In genomic region chr13:76017974-76018843, GRCm38 (mm10) we compare ENCODE assay signal across 8 mouse cellular contexts. TPM values are rescaled to one million over a fixed set of nuclear protein-coding genes. Genes with fewer than 3 reads are reported as not detected.
A peak's percentile ranks its signal among the peaks of the same experiment; 100 is the strongest.
DNase-seq lines count a peak whose midpoint lies in the region; ATAC-seq lines count a peak whose summit lies in the region.

Gene Rfesd, minus strand, starts transcription at chr13:76018719.

- peaks cover 7% of the 10 kb centered on the region; the same call in 1 of the 2 replicates for H3K4me1 ChIP-seq in intestine, embryonic 14.5 days (replicated peaks; ENCODE audit: control insufficient read depth, insufficient read depth, low read length)

- H3K27me3 ChIP-seq in intestine, embryonic 14.5 days (replicated peaks; ENCODE audit: control insufficient read depth, insufficient read depth, low read length): no peaks in the 10 kb centered on the region

- intact Hi-C loops in left cerebral cortex, postnatal 14 days (cut with DNase I): loop anchor here (1.0 kb wide), 1 partner anchor 75 kb away; the partner anchor contains the start of gene Rhobtb3

- peak within 1 kb of the TSS; percentile 76 for H3K4me2 ChIP-seq in intestine, embryonic 14.5 days (ENCODE audit: low read length)

- H3K9ac ChIP-seq in intestine, embryonic 14.5 days (ENCODE audit: low read length): peak within 1 kb of the TSS; percentile 96

- H3K36me3 ChIP-seq in intestine, embryonic 14.5 days (ENCODE audit: control insufficient read depth, insufficient read depth, low read length): no peaks in the 10 kb centered on the region

- H3K4me3 ChIP-seq in intestine, embryonic 14.5 days (ENCODE audit: low read depth, low read length): peak within 1 kb of the TSS; percentile 81

- DNase-seq in adrenal gland, adult (ENCODE audit: inconsistent age in 2 of 2, low spot score in 1 of 2): peak; percentile 99
- peak; percentile 99 for DNase-seq in embryo, embryonic 10.5 days (ENCODE audit: low spot score)
- peak; percentile 98 for DNase-seq in gastrocnemius, postnatal 25 days
- DNase-seq in intestine, embryonic 14.5 days (ENCODE audit: low spot score): peak; percentile 96
- DNase-seq in left cerebral cortex, postnatal 14 days (ENCODE audit: low spot score in 2 of 2): peak; percentile 96 to 99
- DNase-seq in mesoderm, embryonic 11.5 days (ENCODE audit: low read depth, low spot score): peak; percentile 99
- DNase-seq in right cerebral cortex, postnatal 36 days (ENCODE audit: low spot score in 2 of 2): peak; percentile 94 to 95
- DNase-seq in yolk sac, embryonic 10.5 days (ENCODE audit: low spot score): peak; percentile 97

- no peaks in the 10 kb centered on the region for H3K9me3 ChIP-seq in intestine, embryonic 14.5 days (ENCODE audit: control insufficient read depth, low read length)

- ATAC-seq in intestine, embryonic 14.5 days (replicated peaks; ENCODE audit: low FRiP score, low TSS enrichment, low read depth): peak; percentile 99

- peak within 1 kb of the TSS; percentile 95 for H3K27ac ChIP-seq in intestine, embryonic 14.5 days (ENCODE audit: low read depth)

- 1% methylated on average over 50 of the region's 50 CpGs for WGBS in intestine, embryonic 14.5 days

RNA-seq across cellular contexts. Expression of gene Rfesd, which starts in this region (rescaled TPM):
- 10 to 100 TPM; 17.8 to 21.3 TPM for total RNA-seq in gastrocnemius, postnatal 25 days (2021)
- 15.3 and 16.0 TPM in 2 replicates for polyA plus RNA-seq in intestine, embryonic 14.5 days (2014; fragmentation: Nextera tagmentation; extraction: Ambion mirVana)
- 10 to 100 TPM; 15.8 to 16.3 TPM for total RNA-seq in left cerebral cortex, postnatal 14 days (2021)

Comparison
In these comparisons a context has a peak if more than half of its experiments do, and no peak if none do; other contexts are left out.
1. Peak in every context shown above with its lines: DNase-seq, ATAC-seq, H3K4me3 ChIP-seq and H3K27ac ChIP-seq.